Mouse (Mus musculus) CD4-positive, CD25-positive, alpha-beta regulatory T cell, adult 9 weeks (primary cell): ENCODE results near the gene Arpc5l. TPM values are rescaled to one million over a fixed set of nuclear protein-coding genes. Genes with fewer than 3 reads are reported as not detected.

Experiments
- polyA plus RNA-seq: library from polyadenylated mRNA; unstranded; fragments of 100-300 nt; shearing (Covaris generic); gene quantifications from one replicate; pipeline ENCODE4 v1.2.1, GENCODE M21; 2017

Arpc5l gene
- 232 TPM for polyA plus RNA-seq

GRCm38 (mm10) chr2:39004880-39005435 lies at the start of gene Arpc5l:
Gene Arpc5l (plus strand): TSS chr2:39005348.

GRCm38 (mm10) chr2:38997386-38998374 lies 7.5 kb upstream of the Arpc5l start, which contains the start of gene Wdr38:
Gene Wdr38 (plus strand): TSS chr2:38997476.

GRCm38 (mm10) chr2:39005574-39006079 lies 479 bp downstream of the Arpc5l start, which contains the start of gene Rpl35:
Gene Rpl35 (minus strand): TSS chr2:39005624.

Other genes starting within 250 kb of the Arpc5l start
- gene Nr6a1, start 77.7 kb upstream of the Arpc5l start, polyA plus RNA-seq: 0.69 TPM
- gene Olfml2a, start 73.4 kb upstream of the Arpc5l start, polyA plus RNA-seq: not detected
- gene Wdr38, start 7.9 kb upstream of the Arpc5l start, polyA plus RNA-seq: 1.2 TPM
- 617 TPM for gene Rpl35, start 276 bp downstream of the Arpc5l start, polyA plus RNA-seq
- 45.0 TPM for gene Golga1, start 60.2 kb downstream of the Arpc5l start, polyA plus RNA-seq
- 17.7 TPM for gene Scai, start 185.4 kb downstream of the Arpc5l start, polyA plus RNA-seq
- 151 TPM for gene Ppp6c, start 221.1 kb downstream of the Arpc5l start, polyA plus RNA-seq